Mouse (Mus musculus) liver, postnatal 0 days (tissue): ENCODE data around the gene Pick1. TPM values are rescaled to one million over a fixed set of nuclear protein-coding genes. Genes with fewer than 3 reads are reported as not detected.

Source experiments
- ATAC-seq: fragments of 200-750 bp; cut with Nextera tagmentation; 2 replicates; pipeline ENCODE4 v1.8.0; 2017; ENCODE audit warnings: mild to moderate bottlenecking, moderate library complexity
- DNase-seq: peaks from one replicate; pipeline ENCODE4 v3.0.0-alpha.2; 2016
- H3K27ac ChIP-seq: fragments of 300-500 bp; sonication (generic); 2 replicates; pipeline ENCODE4 v1.5.1; 2014; ENCODE audit warnings: antibody characterized with exemption, moderate library complexity, mild to moderate bottlenecking, low read depth
- H3K27me3 ChIP-seq: fragments of 300-500 bp; sonication (generic); 2 replicates; pipeline ENCODE4 v1.6.1; 2014; ENCODE audit warnings: low read length, control low read depth, mixed read lengths; ENCODE audit not compliant: insufficient read depth
- H3K36me3 ChIP-seq: fragments of 300-500 bp; sonication (generic); replicated peaks from 2 replicates; pipeline ENCODE4 v1.6.1; 2014; ENCODE audit warnings: mild to moderate bottlenecking, control low read depth, low read length, moderate library complexity, mixed read lengths; ENCODE audit not compliant: insufficient read depth
- H3K4me1 ChIP-seq: fragments of 300-500 bp; sonication (generic); 2 replicates; pipeline ENCODE4 v1.6.1; 2014; ENCODE audit warnings: antibody characterized with exemption, mild to moderate bottlenecking, control low read depth; ENCODE audit not compliant: insufficient read depth
- H3K4me2 ChIP-seq: fragments of 300-500 bp; sonication (generic); 2 replicates; pipeline ENCODE4 v1.6.1; 2014; ENCODE audit warnings: low read depth, mild to moderate bottlenecking, low read length, moderate library complexity, mixed read lengths
- H3K4me3 ChIP-seq: fragments of 300-500 bp; sonication (generic); 2 replicates; pipeline ENCODE4 v1.5.1; 2014; ENCODE audit warnings: low read depth, low read length
- H3K9ac ChIP-seq: fragments of 300-500 bp; sonication (generic); replicated peaks from 2 replicates; pipeline ENCODE4 v1.6.1; 2014; ENCODE audit warnings: mild to moderate bottlenecking, moderate library complexity
- H3K9me3 ChIP-seq: fragments of 300-500 bp; sonication (generic); 2 replicates; pipeline ENCODE4 v1.6.1; 2016; ENCODE audit warnings: mild to moderate bottlenecking, control low read depth, low read length, mixed read lengths
- CTCF ChIP-seq: sonication (generic); IDR thresholded peaks from 2 replicates; pipeline ENCODE4 v1.5.1; 2016; ENCODE audit warnings: antibody characterized with exemption, low read depth
- EP300 ChIP-seq: IDR thresholded peaks from 2 replicates; pipeline ENCODE4 v1.6.1; 2016; ENCODE audit warnings: antibody characterized with exemption, low read depth, mild to moderate bottlenecking
- WGBS: fragments of 180-500 bp; shearing (Covaris S2); extraction: QIAGEN DNeasy Blood & Tissue Kit; methylation state at CpG from one replicate; pipeline ENCODE4 v1.1.7; 2014; ENCODE audit not compliant: insufficient replicate concordance; 5-methylcytosine and 5-hydroxymethylcytosine counted together
- polyA plus RNA-seq: library from polyadenylated mRNA; unstranded; fragments of >200 nt; fragmentation: Nextera tagmentation; extraction: Ambion mirVana; gene quantifications from 2 replicates; pipeline ENCODE4 v1.2.1, GENCODE M21; 2015

Gene Pick1
- polyA plus RNA-seq, 1 experiment from 2014 or later: 12.2 TPM

DNA sequence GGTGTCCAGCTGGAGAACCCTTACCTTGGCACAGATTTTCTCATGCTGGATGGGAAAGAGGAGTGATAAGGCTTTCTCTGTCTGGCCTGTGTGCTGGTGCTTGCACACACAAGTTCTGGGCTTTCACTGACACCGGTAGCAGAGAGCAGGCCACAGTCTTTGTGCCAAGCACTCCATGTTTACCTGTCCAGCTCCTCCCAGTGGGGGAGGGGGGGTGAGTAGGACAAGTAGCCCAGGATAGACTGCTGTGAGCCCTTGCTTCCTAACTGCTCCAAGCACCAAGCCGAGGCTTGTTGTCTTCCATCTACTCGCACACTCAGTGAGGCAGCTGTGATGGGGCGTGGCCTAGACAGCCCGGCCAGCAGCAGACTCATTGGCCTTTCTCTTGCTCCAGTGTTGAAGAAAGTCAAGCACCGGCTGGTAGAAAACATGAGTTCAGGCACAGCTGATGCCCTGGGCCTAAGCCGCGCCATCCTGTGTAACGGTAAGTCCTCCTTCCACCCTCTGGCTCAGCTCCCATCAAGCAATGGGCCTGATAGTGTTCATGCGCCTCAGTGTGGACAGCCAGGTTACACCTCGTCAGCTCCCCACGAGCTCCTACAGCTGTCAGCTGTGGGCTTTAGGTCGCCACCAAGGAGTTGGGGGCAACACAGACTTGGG, 13.7 kb downstream of the Pick1 start:
- no peak overlapping the region for H3K9ac ChIP-seq
- DNase-seq (no peak), ATAC-seq (peak; percentile 50)
- no peak overlapping the region for H3K4me2 ChIP-seq
- peaks cover 36% of the 10 kb centered on the region for H3K36me3 ChIP-seq
- WGBS: 73% methylated on average over 13 of the region's 13 CpGs
- no peaks in the 10 kb centered on the region for H3K9me3 ChIP-seq
- H3K27ac ChIP-seq: no peak overlapping the region
- H3K4me3 ChIP-seq: no peak overlapping the region
- no peaks in the 10 kb centered on the region for H3K27me3 ChIP-seq
- TF ChIP-seq EP300 (no peak), CTCF (no peak)
- H3K4me1 ChIP-seq: no peaks in the 10 kb centered on the region

DNA sequence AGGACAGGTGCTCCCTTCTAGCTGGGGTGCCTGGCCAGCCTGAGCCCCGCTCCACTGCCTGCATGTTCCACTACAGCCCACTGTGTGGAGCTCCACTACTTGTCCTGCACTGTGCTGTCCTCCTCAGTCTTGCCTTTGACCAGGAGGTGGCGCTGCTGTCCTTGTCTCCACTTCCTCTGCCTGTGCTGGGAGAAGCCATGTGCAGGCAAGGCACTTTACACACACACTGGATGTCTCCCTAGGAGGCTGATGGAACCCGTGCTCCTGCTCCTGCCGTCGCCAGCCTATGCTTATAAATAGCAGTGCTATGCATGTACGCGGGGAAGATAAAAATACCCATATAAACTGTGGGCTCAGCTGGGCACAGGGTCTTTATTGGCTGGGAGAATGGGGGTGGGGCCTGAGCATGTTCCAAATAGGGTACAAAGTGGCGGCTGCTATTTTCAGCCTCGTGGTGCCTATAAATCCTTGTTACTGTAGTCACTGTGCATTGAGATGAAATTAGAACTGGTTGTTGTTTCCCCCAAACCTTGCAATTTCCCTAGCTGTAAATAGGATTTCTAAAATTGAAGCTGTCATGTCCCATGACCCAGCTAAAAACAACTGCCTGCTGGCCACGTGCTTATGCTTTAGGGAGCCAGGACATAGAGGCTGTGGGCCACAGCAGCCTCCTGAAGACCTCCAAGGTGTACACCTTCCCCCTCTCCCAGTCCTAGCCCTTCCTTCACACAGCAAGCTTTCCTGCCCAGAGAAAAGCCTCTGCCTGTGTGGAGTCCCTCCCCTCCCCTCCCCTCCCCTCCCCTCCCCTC, 14.5 kb downstream of the Pick1 start:
- Histone ChIP-seq H3K27ac (no peak overlapping the region), H3K9ac (no peak overlapping the region), H3K4me1 (no peaks in the 10 kb centered on the region), H3K4me3 (no peak overlapping the region), H3K4me2 (no peak overlapping the region), H3K36me3 (peaks cover 35% of the 10 kb centered on the region), H3K9me3 (no peaks in the 10 kb centered on the region), H3K27me3 (no peaks in the 10 kb centered on the region)
- TF ChIP-seq CTCF (peak; percentile 100), EP300 (no peak)
- DNase-seq (peak; percentile 94), ATAC-seq (peak; percentile 97)
- WGBS: 13% methylated on average over 10 of the region's 10 CpGs

DNA sequence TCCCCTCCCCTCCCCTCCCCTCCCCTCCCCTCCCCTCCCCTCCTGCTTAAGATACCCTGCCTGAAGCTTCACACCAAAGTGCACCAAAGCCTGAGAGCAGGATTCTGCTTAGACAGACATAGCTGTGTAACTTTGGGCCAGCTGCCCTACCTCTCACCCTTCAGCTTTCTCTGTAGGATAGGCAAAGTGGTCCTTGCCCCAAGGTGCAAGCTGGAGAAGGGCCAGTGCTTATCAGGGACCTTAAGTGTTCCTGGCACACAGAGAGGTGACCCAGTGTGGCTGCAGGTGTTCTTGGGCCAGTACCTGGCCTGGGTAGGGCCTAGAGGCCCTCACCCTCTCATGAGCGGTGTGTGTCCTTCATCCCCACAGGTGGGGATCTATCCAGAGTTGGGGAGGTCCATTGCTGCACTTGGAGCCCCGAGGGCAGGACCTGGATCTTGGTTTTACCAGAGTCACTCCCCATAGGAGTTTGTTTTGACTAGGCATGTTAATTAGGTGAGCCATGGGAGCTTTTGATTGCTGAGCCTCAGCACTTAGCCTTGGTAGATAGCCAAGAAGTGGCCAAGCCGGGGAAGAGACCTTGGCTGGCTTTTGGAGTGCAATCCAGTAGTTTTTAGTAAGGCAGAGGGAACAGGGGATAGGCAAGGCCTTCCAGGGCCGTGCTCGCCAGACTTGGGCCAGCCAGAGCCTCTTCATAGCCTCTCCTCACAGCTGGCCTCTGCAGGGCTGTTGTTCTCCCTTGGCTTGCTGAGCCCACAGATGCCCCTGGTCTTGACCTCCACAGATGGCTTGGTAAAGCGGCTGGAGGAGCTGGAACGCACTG, 15.3 kb downstream of the Pick1 start:
- peaks cover 38% of the 10 kb centered on the region for H3K36me3 ChIP-seq
- ATAC-seq (no peak), DNase-seq (no peak)
- no peak overlapping the region for H3K4me2 ChIP-seq
- H3K27ac ChIP-seq: no peak overlapping the region
- H3K9ac ChIP-seq: no peak overlapping the region
- no peak overlapping the region for H3K4me3 ChIP-seq
- WGBS: 78% methylated on average over 7 of the region's 7 CpGs
- H3K9me3 ChIP-seq: no peaks in the 10 kb centered on the region
- no peak for TF ChIP-seq CTCF
- no peak for TF ChIP-seq EP300
- H3K27me3 ChIP-seq: no peaks in the 10 kb centered on the region
- no peaks in the 10 kb centered on the region for H3K4me1 ChIP-seq

DNA sequence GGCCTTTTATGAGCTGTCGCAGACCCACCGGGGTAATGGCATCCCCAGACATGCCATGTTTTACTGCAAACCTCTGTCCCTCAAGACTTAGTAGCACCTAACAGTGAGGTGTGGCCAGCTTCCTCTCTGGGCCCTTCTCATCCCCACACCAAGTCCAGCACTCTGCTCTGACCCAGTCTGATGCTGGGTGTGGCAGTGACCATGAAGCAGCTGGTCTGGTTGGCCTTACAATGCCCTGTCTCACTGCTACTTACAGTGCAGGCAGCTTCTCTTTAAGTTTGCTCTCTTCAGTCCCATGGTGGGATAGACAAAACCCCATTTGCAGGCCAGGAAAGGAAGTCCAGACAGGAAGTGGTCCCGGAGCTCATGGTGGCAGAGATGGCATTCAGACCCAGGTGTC, 16.3 kb downstream of the Pick1 start:
- H3K4me3 ChIP-seq: no peak overlapping the region
- no peak overlapping the region for H3K9ac ChIP-seq
- H3K4me2 ChIP-seq: no peak overlapping the region
- peaks cover 2% of the 10 kb centered on the region; the same call in 1 of the 2 replicates for H3K4me1 ChIP-seq
- H3K9me3 ChIP-seq: no peaks in the 10 kb centered on the region
- no peak overlapping the region for H3K27ac ChIP-seq
- TF ChIP-seq CTCF (no peak), EP300 (no peak)
- ATAC-seq (no peak), DNase-seq (no peak)
- whole genome bisulfite sequencing: 67% methylated on average over 3 of the region's 3 CpGs
- H3K27me3 ChIP-seq: no peaks in the 10 kb centered on the region
- H3K36me3 ChIP-seq: peaks cover 29% of the 10 kb centered on the region

DNA sequence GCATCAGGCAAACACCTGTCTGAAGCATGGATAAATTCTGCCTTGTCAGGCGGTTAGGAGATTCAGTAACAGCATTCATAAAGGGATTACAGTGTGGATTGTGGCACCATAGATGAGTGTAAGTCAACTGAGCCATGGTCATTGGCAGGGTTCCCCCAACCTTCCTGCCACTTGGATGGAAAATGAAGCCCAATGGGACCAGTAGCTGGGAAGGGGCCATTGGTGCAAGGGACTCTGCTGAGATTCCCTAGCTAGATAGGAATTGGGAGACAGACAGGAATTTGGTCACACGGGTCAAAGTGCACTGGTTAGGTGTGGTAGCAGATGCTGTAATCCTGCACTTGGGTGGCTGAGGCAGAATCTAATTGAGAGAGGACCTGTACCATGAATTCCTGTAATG, 21.3 kb downstream of the Pick1 start:
- TF ChIP-seq CTCF (no peak), EP300 (no peak)
- H3K4me2 ChIP-seq: no peak overlapping the region
- DNase-seq (no peak), ATAC-seq (peak; percentile 43)
- no peak overlapping the region for H3K9ac ChIP-seq
- no peak overlapping the region for H3K4me3 ChIP-seq
- WGBS: 72% methylated on average over 2 of the region's 2 CpGs
- H3K27me3 ChIP-seq: peaks cover 30% of the 10 kb centered on the region
- no peaks in the 10 kb centered on the region for H3K9me3 ChIP-seq
- H3K36me3 ChIP-seq: peaks cover 12% of the 10 kb centered on the region
- H3K4me1 ChIP-seq: peaks cover 14% of the 10 kb centered on the region
- no peak overlapping the region for H3K27ac ChIP-seq

DNA sequence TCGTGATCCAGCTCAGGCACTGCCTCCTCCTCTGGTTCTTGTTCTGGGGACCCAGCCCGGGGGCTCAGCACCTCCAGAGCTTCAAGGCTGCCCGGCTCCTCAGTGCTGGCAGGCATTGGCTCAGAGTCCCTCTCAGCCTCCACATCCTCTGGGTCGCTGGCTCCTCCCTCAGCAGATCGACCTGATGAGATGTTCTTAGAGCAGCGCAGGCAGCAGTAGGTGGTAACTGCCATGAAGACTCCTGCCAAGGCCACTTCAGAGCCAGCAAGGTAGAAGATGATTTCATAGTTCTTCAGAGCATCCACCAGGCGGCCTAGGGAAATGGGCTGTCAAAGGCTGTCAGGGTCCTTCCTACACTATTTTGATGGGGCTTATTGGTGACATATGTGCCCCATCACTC, 22.2 kb downstream of the Pick1 start:
- TF ChIP-seq CTCF: no peak
- TF ChIP-seq EP300: no peak
- Histone ChIP-seq H3K27me3 (peaks cover 30% of the 10 kb centered on the region), H3K9me3 (no peaks in the 10 kb centered on the region), H3K4me2 (no peak overlapping the region), H3K9ac (no peak overlapping the region), H3K4me3 (no peak overlapping the region), H3K4me1 (peaks cover 14% of the 10 kb centered on the region), H3K27ac (no peak overlapping the region), H3K36me3 (peaks cover 12% of the 10 kb centered on the region)
- ATAC-seq: no peak
- WGBS: 53% methylated on average over 7 of the region's 7 CpGs
- no peak for DNase-seq
